Mouse (Mus musculus) layer of hippocampus, adult 11-12 months (tissue): ENCODE data around the gene Acer1.

Experiments
- DNase-seq: peaks from one replicate; pipeline ENCODE4 v3.0.0; 2022; ENCODE audit warnings: low spot score

The Acer1 gene

DNA sequence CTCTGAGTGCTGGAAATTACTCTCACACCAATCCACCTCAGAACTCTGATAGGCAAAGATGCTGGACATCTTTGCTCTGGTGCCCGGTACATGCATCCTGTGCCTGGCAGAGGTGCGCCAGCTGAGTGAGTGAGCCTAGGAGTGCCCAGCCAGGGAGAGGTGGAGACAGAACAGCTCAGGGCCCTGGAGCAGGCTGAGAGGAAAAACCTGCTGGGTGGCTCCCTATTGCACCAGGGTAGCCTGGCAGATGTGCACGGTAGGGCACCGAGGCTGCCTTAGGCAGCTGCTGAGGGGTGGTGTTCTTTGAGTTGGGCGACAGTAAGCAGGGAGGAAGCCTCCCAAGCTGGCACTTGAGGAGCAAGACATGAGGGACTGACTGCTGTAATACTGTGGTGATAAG, at the start of gene Acer1:
Gene Acer1 (minus strand): TSS at position 114 of the 400 bp plus-strand sequence.
- DNase-seq: no peak

DNA sequence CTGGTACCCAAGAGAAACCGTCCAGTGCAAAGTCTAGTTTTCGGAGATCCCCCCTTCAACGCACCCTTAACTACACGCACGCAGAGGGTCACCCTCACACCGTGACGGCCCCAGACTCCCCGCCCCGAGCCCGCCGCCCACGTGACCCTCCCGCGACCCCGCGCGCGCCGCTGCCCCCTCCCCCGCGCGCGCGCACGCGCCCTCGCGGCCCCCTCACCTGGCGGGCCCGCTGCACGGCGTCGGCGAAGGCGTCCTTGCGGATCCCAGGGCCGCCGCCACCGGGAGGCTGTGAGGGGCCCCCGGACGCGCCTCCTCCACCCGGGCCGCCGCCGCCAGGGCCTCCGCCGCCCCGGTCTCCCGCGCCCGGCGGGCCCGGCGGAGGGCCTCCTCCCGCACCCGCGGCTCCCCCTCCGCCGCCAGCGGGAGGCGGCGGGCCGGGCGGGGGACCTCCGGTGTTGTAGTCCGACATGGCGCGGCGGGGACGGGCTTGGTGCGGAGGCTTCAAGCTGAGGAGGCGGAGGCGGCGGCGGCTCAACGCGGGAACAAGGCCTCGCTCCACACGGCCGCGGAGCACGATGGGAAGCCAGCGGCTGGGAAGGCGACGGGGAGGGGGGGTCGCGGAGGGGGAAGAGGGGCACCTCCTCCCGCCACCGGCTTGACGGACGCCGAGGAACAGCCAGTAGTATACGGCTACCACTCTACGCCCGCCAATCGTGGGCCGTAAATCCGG, 49.2 kb upstream of the Acer1 start, which contains the start of gene Khsrp:
Gene Khsrp (minus strand): TSS at position 592 of the 730 bp plus-strand sequence.
- DNase-seq: no peak

DNA sequence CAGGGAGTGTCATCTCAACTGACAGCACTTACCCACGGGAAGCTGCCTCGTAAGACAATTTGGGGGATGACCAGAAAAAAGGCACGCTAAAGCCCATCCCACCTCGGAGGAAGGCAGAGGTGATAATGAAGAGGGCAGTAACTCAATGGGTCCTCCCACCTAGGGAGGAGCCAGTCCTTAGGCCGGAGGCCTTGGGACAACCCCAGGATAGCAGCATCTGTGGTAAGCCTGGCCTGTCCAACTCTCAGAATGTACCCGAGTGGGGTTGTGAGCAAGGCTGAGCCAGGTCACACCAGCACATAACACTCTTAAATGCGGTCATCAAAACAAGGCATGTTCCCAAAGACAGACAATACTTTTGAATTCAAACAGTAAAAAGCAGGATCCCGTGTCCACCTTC, 47.8 kb upstream of the Acer1 start:
- DNase-seq: no peak

DNA sequence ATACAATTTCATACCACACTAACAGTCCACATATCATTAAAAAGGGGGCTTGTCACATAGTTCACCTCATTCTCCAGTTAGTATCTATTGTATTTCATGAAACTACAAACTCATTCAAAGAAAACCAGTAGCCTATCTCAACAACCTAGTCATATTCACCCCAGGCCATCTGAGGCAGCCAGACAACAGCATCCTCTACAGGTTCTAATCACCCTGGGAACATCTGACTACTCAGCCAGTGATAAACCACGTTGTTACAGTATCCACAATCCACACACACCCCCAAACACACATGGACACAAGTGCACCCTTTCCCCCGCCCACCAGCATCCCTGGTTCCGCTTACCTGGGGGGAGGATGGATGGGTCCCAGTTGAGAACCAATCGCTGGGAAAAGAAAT, 45.5 kb upstream of the Acer1 start:
- no peak for DNase-seq

DNA sequence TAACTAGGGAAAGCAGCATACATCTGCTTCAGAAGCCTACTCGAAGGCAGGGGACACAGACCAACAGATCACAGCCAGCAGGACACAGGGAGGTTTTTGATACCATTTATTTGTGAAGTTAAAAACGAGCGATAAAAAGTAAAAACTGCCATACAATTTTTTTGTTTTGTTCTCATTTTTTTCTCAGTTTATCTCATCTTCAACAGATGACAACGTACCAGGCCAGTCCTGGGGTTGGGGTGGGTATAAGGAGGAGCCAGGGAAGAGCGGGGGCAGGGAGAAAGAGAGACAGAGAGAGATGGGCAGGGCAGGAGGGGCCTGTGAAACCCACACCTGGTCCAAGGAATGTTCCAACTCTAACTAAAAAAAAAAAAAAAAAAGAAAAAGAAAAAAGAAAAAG, 39.0 kb upstream of the Acer1 start:
- no peak for DNase-seq

DNA sequence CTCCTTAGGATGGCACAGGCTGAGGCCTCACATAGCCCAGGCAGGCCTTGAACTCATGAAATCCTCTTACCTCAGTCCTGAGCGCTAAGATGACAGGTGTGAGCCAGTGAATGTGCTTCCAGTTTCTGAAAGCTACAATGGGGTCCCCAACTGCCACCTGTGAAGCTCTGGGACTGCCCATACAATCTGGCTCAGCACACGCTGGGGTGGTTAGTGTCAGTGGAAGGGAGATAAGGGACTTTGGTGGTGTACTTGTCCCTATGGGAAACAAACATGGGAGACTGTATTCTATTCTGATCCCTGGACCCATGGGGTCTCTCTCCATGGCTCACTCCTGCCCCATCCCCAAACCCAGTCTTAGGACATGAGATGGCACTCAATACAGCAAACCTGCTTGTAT, 37.8 kb upstream of the Acer1 start:
- no peak for DNase-seq

DNA sequence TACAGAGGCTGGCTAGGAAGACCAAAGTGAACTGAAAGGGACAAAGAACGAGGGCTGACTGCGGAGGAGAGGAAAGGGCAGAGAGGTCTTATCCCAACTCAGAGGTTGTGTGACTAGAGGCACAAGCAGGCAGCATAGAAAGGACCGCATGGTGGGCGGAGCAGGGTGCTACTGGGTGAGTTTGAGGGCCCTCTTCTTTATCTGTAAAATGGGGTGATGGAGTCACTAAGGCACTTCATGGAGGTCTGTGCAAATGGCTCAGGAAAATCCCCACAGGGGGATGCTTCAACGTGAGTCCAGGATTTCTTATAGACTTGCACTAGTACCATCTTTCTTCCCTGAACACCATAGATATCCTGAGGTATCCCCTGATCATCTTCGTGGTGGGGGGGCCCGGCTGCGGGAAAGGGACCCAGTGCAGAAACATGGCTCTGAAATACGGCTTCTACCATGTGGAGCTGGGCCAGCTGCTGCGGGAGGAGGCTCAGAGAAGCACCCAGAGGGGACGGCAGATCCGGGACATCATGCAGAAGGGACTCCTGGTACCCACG, 30.4 kb upstream of the Acer1 start:
- DNase-seq: no peak

DNA sequence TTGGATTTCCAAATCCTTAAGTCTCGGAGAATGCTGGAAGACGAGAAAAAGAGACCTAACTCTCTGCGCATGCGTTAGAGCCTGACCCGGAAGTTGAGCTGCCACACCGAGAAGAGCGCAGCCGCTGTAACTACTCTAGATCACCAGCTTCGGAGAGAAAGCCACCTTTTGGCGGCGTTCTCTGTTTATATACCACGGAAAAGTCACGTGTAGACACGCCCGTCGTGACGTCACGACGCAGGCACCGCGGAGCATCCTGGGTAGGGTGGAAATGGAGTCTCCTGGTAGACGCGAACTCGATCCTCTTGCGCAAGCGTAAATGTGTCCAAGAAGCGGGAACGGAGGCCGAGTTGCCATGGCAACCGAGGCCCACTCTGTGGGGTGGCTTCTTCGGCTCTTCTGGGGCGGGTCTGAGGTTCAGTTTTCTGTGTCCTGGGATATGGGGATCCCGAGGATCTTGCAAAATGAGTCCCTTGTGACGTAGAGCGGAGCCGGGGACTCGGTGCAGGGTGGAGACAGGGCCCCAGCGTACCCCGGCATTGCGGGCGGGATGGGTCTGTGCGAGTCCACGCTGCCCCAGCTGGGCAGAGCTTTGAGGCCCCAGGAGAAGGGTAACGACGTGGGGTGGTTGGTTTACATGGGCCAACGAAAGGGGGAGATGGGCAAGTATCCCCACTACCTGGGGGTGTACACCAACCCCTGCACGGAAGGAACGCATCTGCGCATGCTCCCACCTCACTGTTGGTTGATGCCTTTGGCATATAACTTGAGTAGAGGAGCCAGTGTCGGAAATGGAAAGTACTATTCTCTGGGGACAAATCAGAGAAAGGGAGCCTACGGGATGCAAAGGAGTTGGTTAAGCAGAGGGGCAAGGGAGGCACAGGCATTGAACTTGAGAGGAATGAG, 29.6 kb upstream of the Acer1 start, which contains the start of the genes Gtf2f1 and Gm17949:
Gene Gtf2f1 (minus strand): TSS at position 53 of the 906 bp plus-strand sequence.
Gene Gm17949 (plus strand): TSS at position 234 of the 906 bp plus-strand sequence.
- peak; percentile 96 for DNase-seq

DNA sequence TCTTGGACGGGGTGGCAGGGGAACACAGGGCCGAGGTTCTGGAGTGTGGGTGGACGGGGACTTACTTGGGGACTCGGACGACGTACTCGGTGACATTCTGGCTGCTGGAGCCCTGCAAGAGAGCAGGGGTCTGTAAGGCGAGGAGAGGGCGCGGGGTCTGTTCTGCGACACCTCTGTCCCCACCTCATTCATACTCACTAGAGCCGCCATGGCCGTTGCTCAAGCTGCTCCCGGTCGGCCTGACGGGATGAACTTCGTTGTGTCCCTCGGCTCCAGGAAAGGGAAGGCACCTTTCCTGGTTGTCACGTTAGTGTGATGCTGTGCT, 28.9 kb upstream of the Acer1 start:
- no peak for DNase-seq

DNA sequence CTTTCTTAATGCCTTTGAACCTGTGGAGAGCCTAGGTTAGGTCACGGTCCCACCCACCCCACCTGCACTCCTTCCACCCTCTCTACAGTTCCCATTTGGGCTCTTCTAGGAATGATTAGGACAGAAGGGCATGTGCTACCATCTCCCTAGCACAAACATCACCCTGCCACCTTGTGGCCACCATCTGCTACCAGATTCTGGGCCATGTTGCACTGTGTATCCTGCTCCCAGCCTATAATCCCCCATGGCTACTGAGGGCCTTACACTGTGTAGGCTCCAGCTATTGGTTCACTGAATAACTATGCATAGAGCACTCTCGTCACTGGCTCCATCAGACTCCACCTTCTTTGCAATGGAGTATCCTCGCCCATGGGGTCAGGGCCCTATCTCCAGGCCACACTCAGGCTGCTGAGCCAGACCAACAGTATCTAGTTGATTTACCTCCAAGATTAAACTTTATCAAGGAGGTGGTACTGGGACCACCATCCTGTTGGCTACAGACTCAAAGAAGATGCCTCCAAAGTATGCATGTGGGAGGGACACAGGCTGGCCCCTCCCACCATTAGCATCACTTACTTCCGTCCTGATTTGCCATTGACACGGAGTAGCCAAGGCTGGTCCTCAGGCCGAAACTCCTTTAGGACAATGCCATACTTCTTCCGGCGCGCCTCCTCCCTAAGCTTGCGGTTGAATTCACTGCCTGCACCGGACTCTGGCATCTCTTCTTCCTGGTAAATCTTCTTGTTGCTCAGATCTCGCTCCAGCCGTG, 25.4 kb upstream of the Acer1 start:
- no peak for DNase-seq

DNA sequence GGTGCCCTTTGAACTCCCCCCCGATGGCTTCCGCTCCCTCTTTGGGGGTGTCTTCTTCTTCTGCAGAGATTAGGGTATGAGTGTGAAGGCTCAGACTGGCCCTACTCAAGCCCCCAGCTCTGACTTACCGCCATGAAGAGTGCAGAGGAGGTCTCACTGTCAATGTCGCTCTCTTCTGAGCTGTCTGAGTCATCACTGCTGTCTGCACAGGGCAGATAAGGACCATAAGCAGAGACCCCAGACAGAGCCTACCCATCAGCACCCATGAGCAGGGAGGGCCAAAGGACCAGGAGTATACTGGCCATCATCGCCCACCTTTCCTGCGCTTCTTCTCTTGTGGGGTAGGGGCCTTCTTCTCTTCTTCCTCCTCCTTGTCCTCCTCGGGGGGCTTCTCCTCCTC, 22.1 kb upstream of the Acer1 start:
- no peak for DNase-seq

DNA sequence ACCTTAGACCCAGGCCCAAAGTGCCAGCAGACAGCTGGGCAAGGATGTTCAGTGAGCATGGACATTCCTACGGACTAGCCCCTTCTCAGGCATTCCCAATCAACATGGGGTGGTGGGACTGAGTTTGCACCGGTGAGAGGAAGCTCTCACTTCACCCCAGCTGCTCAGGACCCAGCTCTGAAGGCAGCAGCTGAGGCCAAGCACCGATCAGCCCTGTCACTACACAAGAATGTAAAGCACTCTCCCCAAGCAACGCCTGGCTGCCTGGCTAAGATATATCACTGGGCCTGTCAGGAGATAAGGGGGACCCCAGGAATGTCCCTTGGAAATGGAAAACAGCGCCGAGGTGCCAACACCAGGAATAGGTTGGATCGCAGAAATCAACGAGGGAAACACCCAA, 19.3 kb upstream of the Acer1 start:
- no peak for DNase-seq

DNA sequence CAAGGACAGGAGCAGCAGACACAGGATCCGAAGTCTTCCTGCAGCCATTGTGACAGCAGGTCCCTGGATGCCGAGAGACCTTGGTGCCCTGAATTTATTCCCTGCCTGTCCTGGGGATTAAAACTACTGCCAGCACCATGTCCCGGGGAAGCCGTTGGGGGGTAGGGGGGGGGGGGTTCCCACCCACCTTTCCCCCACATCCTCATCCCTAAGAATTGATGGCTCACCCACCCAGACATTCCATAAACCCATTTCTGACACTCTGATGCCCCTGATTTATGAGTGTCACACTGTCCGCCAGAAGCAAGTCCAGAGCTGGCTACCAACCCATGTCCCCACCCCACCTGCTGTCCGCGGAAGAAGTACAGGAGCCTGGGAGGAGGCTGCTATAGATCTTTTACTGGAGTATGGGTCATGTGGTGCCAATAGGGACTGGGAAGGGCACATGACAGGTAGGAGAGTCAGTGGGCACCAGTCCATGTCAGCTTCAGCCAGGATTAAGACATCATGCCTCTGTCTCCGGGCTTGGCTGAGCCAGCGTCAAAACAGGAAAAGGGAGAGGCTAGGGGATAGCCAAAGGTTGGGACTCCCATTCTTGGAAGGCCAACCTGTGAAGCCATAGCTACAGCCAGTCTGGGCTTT, 18.2 kb upstream of the Acer1 start, which contains the start of gene Pspn:
Gene Pspn (minus strand): TSS at position 51 of the 642 bp plus-strand sequence.
- DNase-seq: no peak

DNA sequence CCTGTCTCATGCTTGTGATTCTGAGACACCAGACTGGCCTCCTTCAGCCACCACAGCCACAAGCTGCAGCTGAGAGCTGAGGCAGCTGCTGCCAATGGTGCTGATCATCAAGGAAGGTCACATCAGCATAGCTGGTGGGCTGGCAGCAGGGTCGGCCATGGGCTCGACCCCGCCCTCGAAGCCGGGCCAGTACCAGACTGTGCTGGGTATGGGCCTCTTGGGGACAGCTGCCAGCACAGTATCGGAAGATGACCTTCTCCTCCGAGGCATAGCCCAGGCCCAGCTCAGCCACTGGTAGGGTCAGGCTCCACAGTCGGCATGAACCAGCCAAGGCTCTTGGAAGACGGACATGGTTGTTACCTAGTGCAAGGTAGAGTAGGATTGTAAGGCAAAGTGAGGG, 17.5 kb upstream of the Acer1 start:
- DNase-seq: peak; percentile 5

DNA sequence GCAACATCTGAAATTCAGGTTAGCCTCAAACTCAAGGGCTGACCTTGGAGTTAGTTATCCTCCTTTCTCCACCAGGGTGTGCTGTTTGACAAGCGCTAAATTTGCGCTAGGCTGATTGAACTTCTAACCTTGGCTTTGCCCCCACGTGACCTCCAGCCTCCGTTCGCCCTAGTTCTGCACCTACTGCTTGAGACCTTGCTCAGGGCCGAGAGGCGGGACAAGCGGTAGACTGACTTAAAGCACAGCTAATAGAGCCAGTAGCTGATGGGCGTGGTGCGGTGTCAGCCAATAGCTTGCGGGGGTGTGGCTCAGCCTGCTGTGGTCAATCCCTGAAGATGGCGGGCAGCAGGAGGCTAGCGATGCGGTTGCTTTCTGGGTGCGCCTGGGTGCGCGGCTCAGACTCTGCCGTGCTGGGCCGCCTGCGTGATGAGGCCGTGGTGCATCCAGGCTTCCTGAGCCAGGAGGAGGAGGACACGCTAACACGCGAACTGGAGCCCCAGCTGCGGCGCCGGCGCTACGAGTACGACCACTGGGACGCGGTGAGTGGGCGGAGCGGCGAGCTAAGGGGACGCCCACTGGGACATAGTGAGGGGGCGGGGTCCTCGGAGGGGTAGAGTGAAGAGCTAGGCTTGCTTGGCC, 15.2 kb upstream of the Acer1 start, which contains the start of gene Alkbh7:
Gene Alkbh7 (plus strand): TSS at position 311 of the 639 bp plus-strand sequence.
- DNase-seq: peak; percentile 96

DNA sequence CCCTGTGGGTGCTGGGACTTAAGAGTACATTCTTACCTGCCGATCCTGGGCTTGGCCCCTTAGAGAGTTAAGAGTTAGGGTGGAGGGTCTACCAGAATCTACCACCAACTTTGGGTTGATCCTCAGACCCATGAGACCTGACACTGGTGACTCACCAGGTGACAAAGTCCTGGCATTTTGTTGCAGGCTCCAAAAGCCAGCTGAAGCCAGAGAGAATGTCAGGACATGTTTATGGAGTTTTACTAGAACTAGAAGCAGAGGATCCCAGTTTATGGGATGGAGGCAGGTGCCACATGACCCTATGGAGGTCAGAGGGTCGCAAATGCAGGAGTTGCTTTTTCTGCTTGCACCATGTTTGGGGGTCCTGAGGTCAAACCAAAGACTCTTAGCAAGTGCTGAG, 14.6 kb upstream of the Acer1 start:
- no peak for DNase-seq

DNA sequence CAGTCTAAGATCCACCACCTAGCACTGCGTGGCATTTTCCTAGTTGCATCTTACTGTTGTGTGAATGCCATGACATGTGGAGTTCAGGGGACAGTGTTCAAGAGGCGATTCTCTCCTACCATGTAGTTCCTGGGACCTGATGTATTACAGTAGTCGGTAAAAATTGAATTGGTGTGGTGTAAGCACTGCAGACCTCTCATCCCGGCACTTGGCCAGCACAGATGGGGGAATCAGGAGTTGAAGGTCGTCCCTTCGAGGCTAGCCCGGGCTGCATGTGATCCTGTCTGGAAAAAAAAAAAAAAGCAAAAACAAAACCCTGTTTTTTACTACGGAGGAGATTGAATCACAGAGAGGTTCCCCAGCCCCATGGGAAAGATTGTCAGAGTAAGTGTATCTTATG, 13.1 kb upstream of the Acer1 start:
- no peak for DNase-seq

DNA sequence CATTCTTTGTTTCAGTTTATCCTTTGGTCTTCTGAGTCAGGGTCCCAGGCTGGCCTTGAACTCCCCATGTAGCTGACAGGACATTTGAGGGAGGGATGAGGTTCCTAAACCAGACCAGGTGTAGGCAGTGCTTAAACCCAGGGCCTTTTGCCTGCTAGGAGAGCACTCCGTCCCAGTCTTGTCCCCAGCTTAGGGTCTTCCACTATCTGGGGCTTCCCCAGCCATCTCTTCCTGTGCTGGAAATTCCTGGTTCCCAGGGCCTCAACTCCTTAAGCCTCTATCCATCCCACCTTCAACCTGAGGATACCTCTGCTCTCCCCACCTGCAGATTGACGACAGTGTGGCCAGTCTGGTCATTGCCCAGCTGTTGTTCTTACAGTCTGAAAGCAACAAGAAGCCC, 9.0 kb upstream of the Acer1 start:
- DNase-seq: no peak

DNA sequence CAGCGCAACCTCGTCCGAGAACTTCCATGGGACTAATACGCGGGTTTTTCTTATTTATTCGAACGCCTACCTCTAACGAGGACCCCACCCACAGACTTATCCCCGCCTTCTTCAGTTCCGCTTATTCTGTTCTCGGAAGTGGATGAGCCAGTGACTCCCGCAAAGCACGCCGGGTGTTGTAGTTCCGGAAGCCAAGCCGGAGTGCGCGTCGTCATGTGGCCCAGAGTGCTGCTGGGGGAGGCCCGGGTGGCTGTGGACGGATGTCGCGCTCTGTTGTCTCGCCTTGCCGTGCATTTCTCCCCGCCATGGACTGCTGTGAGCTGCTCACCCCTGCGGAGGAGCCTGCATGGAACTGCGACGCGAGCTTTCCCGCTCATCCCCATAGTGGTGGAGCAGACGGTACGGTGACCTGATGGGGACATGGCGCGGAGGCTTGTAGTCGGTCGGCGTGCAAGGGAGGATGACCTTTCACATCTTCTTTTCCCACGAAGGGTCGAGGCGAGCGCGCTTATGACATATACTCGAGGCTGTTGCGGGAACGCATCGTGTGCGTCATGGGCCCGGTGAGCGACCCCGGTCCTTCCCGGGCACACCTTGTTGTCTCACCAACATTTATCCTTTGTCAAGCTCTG, 8.3 kb upstream of the Acer1 start, which contains the start of gene Clpp:
Gene Clpp (plus strand): TSS at position 191 of the 632 bp plus-strand sequence.
- DNase-seq: peak; percentile 97

DNA sequence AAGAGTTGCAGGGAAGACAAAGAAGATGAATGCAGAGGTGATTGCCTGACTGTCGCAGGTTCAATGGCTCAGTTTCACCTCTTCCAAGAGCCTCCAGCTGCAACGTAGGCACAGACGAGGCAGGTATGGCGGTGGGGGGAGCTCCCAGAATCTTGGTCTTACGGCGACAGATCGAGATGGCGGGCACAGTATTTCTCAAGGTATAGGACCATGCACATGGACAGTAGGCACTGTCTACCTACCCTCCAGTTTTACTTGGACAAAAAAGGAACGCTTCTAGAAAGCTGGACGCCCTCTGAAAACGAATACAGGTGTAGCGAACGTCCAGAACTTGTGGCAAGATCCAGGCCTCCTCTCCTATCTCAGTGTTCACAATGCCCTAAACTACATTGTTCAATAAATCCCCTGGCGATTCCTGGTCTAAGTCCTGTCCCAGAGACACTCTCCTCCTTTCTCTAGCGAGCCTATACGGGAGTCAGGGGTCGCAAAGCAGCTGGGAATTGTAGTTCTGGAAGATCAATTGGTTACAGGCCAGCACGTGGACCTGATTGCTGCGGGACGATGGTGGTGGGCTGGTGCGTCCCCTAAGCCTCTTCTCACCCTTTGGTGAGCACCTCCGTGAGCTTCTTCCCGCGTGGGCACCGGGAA, 7.7 kb upstream of the Acer1 start:
- DNase-seq: peak; percentile 84
